Mouse (Mus musculus) hindbrain, embryonic 16.5 days (tissue): ENCODE measurements at regions not wholly inside any gene's neighbourhood (a gene's known extent, or its start where the extent isn't known, plus 50 kb on each side); places are given as distances from the start of the nearest gene placed in this dataset.
"Not testable (repeated sequence)": the region's sequence is repeated elsewhere in the genome, so short reads cannot be mapped to it uniquely, and the experiment has no call there.

Source experiments
- ATAC-seq: fragments of 200-750 bp; cut with Nextera tagmentation; 2 replicates; pipeline ENCODE4 v1.8.0; 2017; ENCODE audit warnings: moderate TSS enrichment, moderate library complexity
- H3K27ac ChIP-seq: fragments of 300-500 bp; sonication (generic); 2 replicates; pipeline ENCODE4 v1.5.1; 2014; ENCODE audit warnings: low read depth, mild to moderate bottlenecking, control low read depth, low read length, moderate library complexity
- H3K27me3 ChIP-seq: fragments of 300-500 bp; sonication (generic); replicated peaks from 2 replicates; pipeline ENCODE4 v1.6.1; 2014; ENCODE audit warnings: low read length; ENCODE audit not compliant: control insufficient read depth, insufficient read depth
- H3K36me3 ChIP-seq: fragments of 300-500 bp; sonication (generic); 2 replicates; pipeline ENCODE4 v1.6.1; 2014; ENCODE audit warnings: mild to moderate bottlenecking, low read length, moderate library complexity, mixed read lengths; ENCODE audit not compliant: control insufficient read depth, insufficient read depth
- H3K4me1 ChIP-seq: fragments of 300-500 bp; sonication (generic); 2 replicates; pipeline ENCODE4 v1.6.1; 2014; ENCODE audit warnings: low read depth, low read length; ENCODE audit not compliant: control insufficient read depth, insufficient read depth
- H3K4me2 ChIP-seq: fragments of 300-500 bp; sonication (generic); 2 replicates; pipeline ENCODE4 v1.6.1; 2014; ENCODE audit warnings: mild to moderate bottlenecking, low read length, control low read depth, moderate library complexity
- H3K4me3 ChIP-seq: fragments of 300-500 bp; sonication (generic); 2 replicates; pipeline ENCODE4 v1.5.1; 2014; ENCODE audit warnings: mild to moderate bottlenecking, low read length, control low read depth, moderate library complexity
- H3K9ac ChIP-seq: fragments of 300-500 bp; sonication (generic); 2 replicates; pipeline ENCODE4 v1.6.1; 2014; ENCODE audit warnings: low read depth, mild to moderate bottlenecking, control low read depth, low read length, moderate library complexity
- H3K9me3 ChIP-seq: fragments of 300-500 bp; sonication (generic); 2 replicates; pipeline ENCODE4 v1.6.1; 2014; ENCODE audit warnings: mild to moderate bottlenecking, low read length, moderate library complexity; ENCODE audit not compliant: control insufficient read depth
- WGBS: fragments of 180-500 bp; shearing (Covaris S2); extraction: QIAGEN DNeasy Blood & Tissue Kit; methylation state at CpG from one replicate; pipeline ENCODE4 v1.1.7; 2014; 5-methylcytosine and 5-hydroxymethylcytosine counted together

DNA sequence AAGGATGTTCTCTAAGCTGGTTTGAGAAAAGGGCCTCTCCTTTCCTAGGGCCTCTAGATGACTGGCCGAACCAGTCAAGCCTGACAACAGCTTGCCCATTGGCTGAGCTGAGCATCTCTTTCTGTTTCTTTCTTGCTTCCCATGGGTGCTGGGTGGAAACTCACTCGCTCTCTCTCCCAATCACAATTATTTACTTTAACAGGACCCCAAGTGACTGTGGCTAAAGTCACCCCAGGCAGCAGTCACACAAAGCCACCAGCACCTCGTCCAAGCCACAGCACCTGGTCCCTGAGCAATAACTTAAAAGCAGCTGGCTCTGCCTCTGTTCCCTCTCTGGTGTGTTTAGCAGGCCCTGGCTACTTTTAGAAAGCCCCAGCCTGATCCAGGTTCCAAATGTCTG, 64.3 kb upstream of the Fzd7 start:
- H3K4me2 ChIP-seq, result no peak overlapping the region
- WGBS, result 51% methylated on average over 3 of the region's 3 CpGs
- no peak for ATAC-seq
- H3K4me3 ChIP-seq, result no peak overlapping the region
- H3K27ac ChIP-seq, result no peak overlapping the region
- H3K27me3 ChIP-seq, result no peaks in the 10 kb centered on the region
- H3K4me1 ChIP-seq, result peaks cover 12% of the 10 kb centered on the region
- H3K9ac ChIP-seq, result no peak overlapping the region
- H3K36me3 ChIP-seq, result no peaks in the 10 kb centered on the region
- no peaks in the 10 kb centered on the region for H3K9me3 ChIP-seq

GRCm38 (mm10) chr1:59418748-59419147, 63.5 kb upstream of the Fzd7 start:
- Histone ChIP-seq H3K4me1 (peaks cover 13% of the 10 kb centered on the region), H3K9ac (no peak overlapping the region), H3K9me3 (no peaks in the 10 kb centered on the region), H3K4me3 (no peak overlapping the region), H3K27me3 (no peaks in the 10 kb centered on the region), H3K4me2 (no peak overlapping the region), H3K36me3 (no peaks in the 10 kb centered on the region), H3K27ac (no peak overlapping the region)
- WGBS, result 86% methylated on average over 9 of the region's 9 CpGs
- ATAC-seq, result no peak

DNA sequence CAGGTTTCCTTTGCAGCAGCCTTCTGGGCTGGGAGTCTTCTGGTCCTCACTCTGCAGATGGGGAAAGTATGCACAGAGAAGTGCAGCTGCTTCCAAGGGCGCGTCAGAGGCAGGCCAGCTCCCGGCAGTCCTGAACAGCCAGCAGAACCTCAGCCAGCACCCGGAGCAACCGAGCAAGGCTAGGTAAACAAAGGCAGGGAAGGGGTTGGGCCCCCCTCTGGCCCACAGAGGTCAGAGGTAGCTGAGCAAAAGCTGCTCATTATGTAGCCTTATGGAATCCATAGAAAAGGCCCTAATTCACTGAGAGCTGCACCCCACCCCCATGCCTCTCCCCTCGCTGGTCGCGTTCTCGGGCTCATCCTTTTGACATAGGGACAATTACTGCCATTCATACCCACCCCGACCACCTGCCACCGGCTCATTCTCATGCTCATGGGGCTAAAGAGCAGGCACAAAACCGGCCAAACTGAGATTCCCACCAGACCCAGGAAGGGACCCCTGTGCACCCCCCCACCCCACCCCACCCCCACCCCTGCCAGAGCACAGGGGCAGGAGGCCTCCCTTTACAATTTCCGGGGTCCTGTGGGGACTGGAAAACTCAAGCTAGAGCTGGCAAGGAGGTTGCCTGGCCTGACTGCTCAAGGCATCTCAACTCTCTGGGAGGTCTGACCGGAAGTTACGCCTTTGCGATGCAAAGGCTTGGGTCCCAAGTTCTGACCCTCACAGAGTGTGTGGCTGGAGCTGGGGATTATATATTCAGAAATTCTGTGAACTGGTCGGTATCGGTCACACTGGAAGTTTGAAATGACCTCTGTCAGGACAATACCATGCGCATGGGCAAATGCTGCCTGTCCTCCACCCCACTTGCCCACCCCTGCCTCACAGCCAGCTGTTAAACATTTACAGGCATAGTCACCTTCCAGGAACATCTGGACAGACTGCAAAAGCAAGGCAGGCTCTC, 59.0 kb upstream of the Fzd7 start:
- 18% methylated on average over 19 of the region's 19 CpGs for WGBS
- no peaks in the 10 kb centered on the region for H3K9me3 ChIP-seq
- ATAC-seq, result peak; percentile 62
- H3K9ac ChIP-seq, result no peak overlapping the region
- no peak overlapping the region for H3K4me2 ChIP-seq
- no peak overlapping the region for H3K27ac ChIP-seq
- no peak overlapping the region for H3K4me3 ChIP-seq
- H3K4me1 ChIP-seq, result peaks cover 5% of the 10 kb centered on the region; the same call in 1 of the 2 replicates
- no peaks in the 10 kb centered on the region for H3K27me3 ChIP-seq
- no peaks in the 10 kb centered on the region for H3K36me3 ChIP-seq

DNA sequence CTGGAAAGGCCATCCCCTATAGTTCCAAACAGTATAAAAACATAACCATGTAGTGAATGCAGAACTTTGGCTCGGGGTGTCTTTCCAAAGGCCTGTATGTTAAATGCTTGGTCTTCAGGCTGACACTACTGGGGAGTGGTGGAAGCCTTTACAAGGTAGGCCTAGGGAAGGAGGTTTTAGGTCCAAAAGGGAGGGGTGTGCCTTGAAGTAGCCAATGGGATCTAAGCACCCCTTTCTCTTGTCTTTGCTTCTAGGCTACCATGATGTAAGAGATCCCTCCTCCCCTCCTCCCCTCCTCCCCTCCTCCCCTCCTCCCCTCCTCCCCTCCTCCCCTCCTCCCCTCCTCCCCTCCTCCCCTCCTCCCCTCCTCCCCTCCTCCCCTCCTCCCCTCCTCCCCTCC, 56.5 kb upstream of the Fzd7 start:
- H3K4me3 ChIP-seq, H3K36me3 ChIP-seq, H3K4me2 ChIP-seq, H3K27me3 ChIP-seq, H3K9ac ChIP-seq, ATAC-seq, H3K27ac ChIP-seq, H3K4me1 ChIP-seq, H3K9me3 ChIP-seq: not testable (repeated sequence)
- WGBS, result 100% methylated on average over 1 of the region's 1 CpGs

DNA sequence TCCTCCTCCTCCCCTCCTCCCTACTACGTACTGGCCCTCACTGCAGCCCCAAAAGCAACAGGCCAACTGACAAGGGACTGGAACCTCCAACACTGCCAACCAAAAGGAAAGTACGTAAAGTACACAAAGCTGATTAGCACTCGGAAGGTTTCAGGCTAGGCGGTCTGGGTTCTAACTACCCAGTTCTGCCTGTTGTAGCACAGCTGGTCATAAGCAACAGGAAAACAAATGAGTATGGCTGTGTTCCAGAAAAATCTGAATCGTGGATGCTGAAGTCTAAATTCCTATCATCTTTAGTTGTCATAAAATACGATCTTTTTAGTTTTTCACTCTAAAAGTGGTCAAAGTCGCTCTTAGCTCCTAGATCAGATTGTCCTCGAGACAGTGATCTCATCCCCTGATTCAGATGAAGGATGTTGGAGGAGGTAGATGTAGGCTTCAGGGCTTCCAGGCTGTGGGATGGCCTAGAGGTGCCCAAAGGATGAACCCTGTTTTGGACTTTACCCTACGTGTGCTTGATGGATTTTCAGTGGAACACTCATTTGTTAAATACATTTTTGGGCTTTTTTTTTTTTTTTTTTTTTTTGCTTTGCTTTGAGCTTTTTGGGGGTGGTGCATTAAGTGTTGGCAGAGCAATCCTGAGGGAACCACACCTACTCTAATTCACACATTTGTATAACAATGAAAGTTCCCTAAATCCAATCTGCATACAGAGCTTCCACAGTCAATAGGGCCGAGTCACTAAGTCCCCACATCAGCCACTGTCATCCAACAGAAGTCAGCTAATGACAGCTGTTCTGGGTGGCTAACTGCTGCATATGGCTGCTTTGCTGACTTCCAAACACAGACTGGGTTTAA, 55.6 kb upstream of the Fzd7 start:
- H3K27me3 ChIP-seq, result no peaks in the 10 kb centered on the region
- WGBS, result 63% methylated on average over 9 of the region's 10 CpGs
- H3K36me3 ChIP-seq, result no peaks in the 10 kb centered on the region
- peaks cover 5% of the 10 kb centered on the region; the same call in 1 of the 2 replicates for H3K4me1 ChIP-seq
- no peak overlapping the region for H3K4me2 ChIP-seq
- no peak overlapping the region for H3K4me3 ChIP-seq
- no peak overlapping the region for H3K9ac ChIP-seq
- H3K27ac ChIP-seq, result no peak overlapping the region
- H3K9me3 ChIP-seq, result no peaks in the 10 kb centered on the region
- ATAC-seq, result no peak

DNA sequence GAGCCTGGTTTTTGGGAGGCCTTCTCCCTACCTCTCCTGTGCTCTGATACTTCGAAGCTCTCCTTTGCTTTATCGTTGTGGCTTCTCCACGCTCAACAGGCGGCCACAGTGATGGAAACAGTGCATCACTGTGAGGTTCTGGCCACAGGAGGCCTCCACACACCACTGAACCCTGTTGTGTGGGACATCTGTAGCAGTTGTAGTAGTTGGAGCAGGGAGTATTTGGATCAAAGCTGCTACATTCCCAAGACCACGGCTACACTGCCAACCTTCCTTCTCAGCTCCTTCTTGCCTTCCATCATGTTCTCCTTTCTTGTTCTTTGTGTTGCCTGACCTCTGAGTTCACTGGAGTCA, 55.0 kb upstream of the Fzd7 start:
- Histone ChIP-seq H3K27ac (no peak overlapping the region), H3K4me3 (no peak overlapping the region), H3K36me3 (no peaks in the 10 kb centered on the region), H3K9me3 (no peaks in the 10 kb centered on the region), H3K4me1 (peaks cover 5% of the 10 kb centered on the region; the same call in 1 of the 2 replicates), H3K27me3 (no peaks in the 10 kb centered on the region), H3K4me2 (no peak overlapping the region), H3K9ac (no peak overlapping the region)
- no peak for ATAC-seq
- WGBS, result 49% methylated on average over 5 of the region's 5 CpGs

- Histone ChIP-seq H3K9ac (no peak overlapping the region), H3K27me3 (no peaks in the 10 kb centered on the region), H3K27ac (no peak overlapping the region), H3K4me3 (no peak overlapping the region), H3K4me1 (no peaks in the 10 kb centered on the region), H3K36me3 (no peaks in the 10 kb centered on the region), H3K4me2 (no peak overlapping the region), H3K9me3 (no peaks in the 10 kb centered on the region)
- ATAC-seq, result no peak
- 91% methylated on average over 4 of the region's 4 CpGs for WGBS
These were observed 52.9 kb upstream of the Fzd7 start for GRCm38 (mm10) chr1:59429289-59429688.

DNA sequence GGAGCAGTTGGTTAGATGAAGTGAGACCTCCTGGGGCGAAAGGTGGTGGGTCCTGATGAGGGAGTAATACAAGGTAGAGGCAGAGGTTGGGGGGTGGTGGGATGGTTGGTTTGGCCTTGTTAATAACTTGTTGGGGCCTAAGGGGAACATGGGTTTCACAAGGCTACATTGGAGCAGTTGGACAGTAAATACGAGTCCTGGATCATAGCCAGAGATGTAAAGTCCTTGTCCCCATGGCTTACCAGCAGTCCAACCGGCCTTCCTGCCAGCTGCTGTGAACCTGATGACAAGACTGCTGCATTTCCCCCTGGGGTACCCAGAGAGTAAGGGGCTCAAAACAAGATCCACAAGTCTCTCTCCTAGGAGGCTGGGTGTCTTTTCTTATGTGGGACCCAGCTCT, 52.0 kb upstream of the Fzd7 start:
- WGBS, result 67% methylated on average over 3 of the region's 3 CpGs
- ATAC-seq, result no peak
- H3K27me3 ChIP-seq, result no peaks in the 10 kb centered on the region
- no peaks in the 10 kb centered on the region for H3K4me1 ChIP-seq
- H3K9ac ChIP-seq, result no peak overlapping the region
- no peak overlapping the region for H3K4me2 ChIP-seq
- H3K27ac ChIP-seq, result no peak overlapping the region
- no peak overlapping the region for H3K4me3 ChIP-seq
- H3K9me3 ChIP-seq, result no peaks in the 10 kb centered on the region
- no peaks in the 10 kb centered on the region for H3K36me3 ChIP-seq

- Histone ChIP-seq H3K4me2 (no peak overlapping the region), H3K4me1 (no peaks in the 10 kb centered on the region), H3K9me3 (no peaks in the 10 kb centered on the region), H3K9ac (no peak overlapping the region), H3K36me3 (no peaks in the 10 kb centered on the region), H3K27ac (no peak overlapping the region), H3K27me3 (no peaks in the 10 kb centered on the region), H3K4me3 (no peak overlapping the region)
- WGBS, result 86% methylated on average over 6 of the region's 6 CpGs
- ATAC-seq, result no peak
These were observed 51.2 kb upstream of the Fzd7 start for GRCm38 (mm10) chr1:59430886-59431486.
